Comparison of ENCODE assay signal across 8 mouse cellular contexts in the genomic region with DNA sequence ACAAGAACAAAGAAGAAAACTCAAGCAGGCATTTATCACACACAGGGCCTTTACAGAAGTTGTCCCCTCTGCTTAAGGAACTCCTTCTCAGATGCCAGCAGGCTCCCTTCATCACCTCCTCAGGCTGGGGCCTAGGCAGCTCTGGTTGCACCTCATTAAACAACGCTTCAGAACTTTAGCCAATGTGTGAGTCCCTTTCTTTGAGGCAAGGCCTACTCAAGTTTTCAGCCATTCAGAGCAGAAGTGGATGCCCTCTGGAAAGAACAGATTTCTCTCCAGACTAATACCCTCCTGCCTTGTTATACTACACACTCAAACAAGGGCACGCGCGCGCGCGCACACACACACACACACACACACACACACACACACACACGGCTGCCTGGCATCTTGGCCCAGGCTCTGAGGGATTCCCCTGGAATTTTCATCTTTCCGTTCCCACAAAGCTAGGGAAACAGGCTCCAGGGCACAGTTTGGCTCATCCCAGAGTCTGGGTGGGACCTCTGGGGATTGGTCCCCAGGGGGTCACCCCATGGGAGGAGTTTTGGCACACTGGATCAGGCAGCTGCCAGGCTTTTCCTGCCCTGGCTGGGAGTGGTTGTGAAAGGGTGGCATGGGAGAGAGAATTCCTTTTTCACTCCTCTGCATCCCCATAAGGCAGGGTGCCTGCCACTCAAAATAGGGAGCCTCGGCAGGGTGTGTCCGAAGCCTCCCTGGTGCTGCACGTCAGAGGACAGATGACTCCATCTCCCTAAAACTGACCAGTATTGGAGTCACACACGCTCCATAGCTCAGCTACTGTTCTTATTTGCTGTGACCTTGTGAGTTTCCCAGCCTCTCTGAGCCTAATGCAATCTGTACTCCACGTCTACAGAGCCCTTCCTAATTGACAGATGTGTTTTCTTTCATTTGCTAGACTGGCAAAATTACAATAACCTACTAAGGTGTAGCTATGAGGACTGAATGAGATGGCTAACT. TPM values are rescaled to one million over a fixed set of nuclear protein-coding genes. Genes with fewer than 3 reads are reported as not detected.
A peak's percentile ranks its signal among the peaks of the same experiment; 100 is the strongest.
DNase-seq lines count a peak whose midpoint lies in the region; ATAC-seq lines count a peak whose summit lies in the region.

No protein-coding gene starts in this region.

- 75% methylated on average over 14 of the region's 14 CpGs for WGBS in heart, embryonic 12.5 days
- WGBS in stomach, embryonic 14.5 days, result 63% methylated on average over 14 of the region's 14 CpGs

- H3K9me3 ChIP-seq in heart, embryonic 12.5 days (replicated peaks), result no peaks in the 10 kb centered on the region
- H3K9me3 ChIP-seq in stomach, embryonic 14.5 days (ENCODE audit: control insufficient read depth, low read depth, low read length), result no peaks in the 10 kb centered on the region

- H3K9ac ChIP-seq in heart, embryonic 12.5 days, result no peak overlapping the region
- H3K9ac ChIP-seq in stomach, embryonic 14.5 days (replicated peaks; ENCODE audit: low read depth, low read length), result no peak overlapping the region

- no peak overlapping the region for H3K4me3 ChIP-seq in heart, embryonic 12.5 days
- H3K4me3 ChIP-seq in stomach, embryonic 14.5 days (ENCODE audit: low read depth, low read length), result no peak overlapping the region

- no peaks in the 10 kb centered on the region for H3K36me3 ChIP-seq in heart, embryonic 12.5 days
- no peaks in the 10 kb centered on the region for H3K36me3 ChIP-seq in stomach, embryonic 14.5 days (ENCODE audit: control insufficient read depth, insufficient read depth, low read length)

- no peak for ATAC-seq in heart, embryonic 12.5 days (ENCODE audit: insufficient number of reproducible peaks, low FRiP score)
- ATAC-seq in stomach, embryonic 14.5 days (ENCODE audit: insufficient number of reproducible peaks, insufficient read depth, low FRiP score, low read depth), result peak; percentile 48; the same call in 1 of the 2 replicates

- peaks cover 21% of the 10 kb centered on the region for H3K4me1 ChIP-seq in heart, embryonic 12.5 days (replicated peaks)
- peaks cover 22% of the 10 kb centered on the region for H3K4me1 ChIP-seq in stomach, embryonic 14.5 days (ENCODE audit: control insufficient read depth, insufficient read depth, low read length)

- H3K27me3 ChIP-seq in heart, embryonic 12.5 days (replicated peaks), result no peaks in the 10 kb centered on the region
- H3K27me3 ChIP-seq in stomach, embryonic 14.5 days (ENCODE audit: control insufficient read depth, insufficient read depth, low read length), result no peaks in the 10 kb centered on the region

- peak; percentile 92 for DNase-seq in heart, adult 11 months
- peak; percentile 51 for DNase-seq in urinary bladder, postnatal 25 days (ENCODE audit: low spot score)
- DNase-seq in urinary bladder, adult 2 months (ENCODE audit: low spot score), result no peak
- DNase-seq in heart, postnatal 4 days, result peak; percentile 71
- peak; percentile 72 to 80 for DNase-seq in lung, adult 18-20 months
- no peak for DNase-seq in spleen, adult 18-20 months

- H3K4me2 ChIP-seq in heart, embryonic 12.5 days, result no peak overlapping the region
- no peak overlapping the region for H3K4me2 ChIP-seq in stomach, embryonic 14.5 days (replicated peaks; ENCODE audit: low read depth, low read length)

- H3K27ac ChIP-seq in heart, embryonic 12.5 days (ENCODE audit: poor library complexity, severe bottlenecking), result no peak overlapping the region
- peak overlapping the region; percentile 12; the same call in 1 of the 2 replicates for H3K27ac ChIP-seq in stomach, embryonic 14.5 days (ENCODE audit: low read length)

RNA-seq across cellular contexts. Expression of gene Tekt5, which starts 28.8 kb away (rescaled TPM):
- polyA plus RNA-seq in heart, embryonic 12.5 days (2016; fragmentation: Nextera tagmentation; extraction: Ambion mirVana), result 0.21 and 0.24 TPM in 2 replicates
- polyA plus RNA-seq in urinary bladder, adult 2 months (2012; rRNA removed), result 1.3 and 1.4 TPM in 2 replicates
- under 1 TPM; 0.33 to 0.34 TPM for total RNA-seq in heart, postnatal 4 days (2021)
- polyA plus RNA-seq in stomach, embryonic 14.5 days (2014; fragmentation: Nextera tagmentation; extraction: Ambion mirVana), result 0.70 and 1.0 TPM in 2 replicates

RNA-seq across cellular contexts. Expression of gene Nubp1, which starts 45.2 kb away (rescaled TPM):
- 37.9 and 41.6 TPM in 2 replicates for polyA plus RNA-seq in heart, embryonic 12.5 days (2016; fragmentation: Nextera tagmentation; extraction: Ambion mirVana)
- polyA plus RNA-seq in urinary bladder, adult 2 months (2012; rRNA removed), result 24.2 and 31.7 TPM in 2 replicates
- 10 to 100 TPM; 18.8 to 18.9 TPM for total RNA-seq in heart, postnatal 4 days (2021)
- polyA plus RNA-seq in stomach, embryonic 14.5 days (2014; fragmentation: Nextera tagmentation; extraction: Ambion mirVana), result 56.1 and 59.1 TPM in 2 replicates

RNA-seq across cellular contexts. Expression of gene Emp2, which starts 52.8 kb away (rescaled TPM):
- 24.2 and 25.4 TPM in 2 replicates for polyA plus RNA-seq in heart, embryonic 12.5 days (2016; fragmentation: Nextera tagmentation; extraction: Ambion mirVana)
- 87.9 and 90.7 TPM in 2 replicates for polyA plus RNA-seq in urinary bladder, adult 2 months (2012; rRNA removed)
- 10 to 100 TPM; 41.5 to 42.5 TPM for total RNA-seq in heart, postnatal 4 days (2021)
- polyA plus RNA-seq in stomach, embryonic 14.5 days (2014; fragmentation: Nextera tagmentation; extraction: Ambion mirVana), result 26.6 and 31.3 TPM in 2 replicates

Comparison
In these comparisons a context has a peak if more than half of its experiments do, and no peak if none do; other contexts are left out.
1. DNase-seq: peak in heart, adult 11 months (single experiment), urinary bladder, postnatal 25 days (single experiment), heart, postnatal 4 days (single experiment) and lung, adult 18-20 months (2 of 2); none in urinary bladder, adult 2 months (single experiment) and spleen, adult 18-20 months (0 of 2).